Mouse (Mus musculus) ES-E14 (cell line): Measurements from ENCODE around the gene Disp3. TPM values are rescaled to one million over a fixed set of nuclear protein-coding genes. Genes with fewer than 3 reads are reported as not detected.

Experiments used
- DNase-seq: peaks from one replicate; pipeline ENCODE4 v3.0.0-alpha.2; 2013; ENCODE audit warnings: low read depth, low spot score
- H3K27ac ChIP-seq: 2 replicates; pipeline ENCODE4 v1.5.1; 2012; ENCODE audit warnings: low read depth, mild to moderate bottlenecking, low read length, moderate library complexity, mixed read lengths; ENCODE audit not compliant: poor library complexity, insufficient read depth, severe bottlenecking
- H3K36me3 ChIP-seq: 2 replicates; pipeline ENCODE4 v1.6.1; 2012; ENCODE audit warnings: mild to moderate bottlenecking, low read length, moderate library complexity, mixed read lengths; ENCODE audit not compliant: control insufficient read depth, poor library complexity, insufficient read depth, severe bottlenecking
- H3K4me1 ChIP-seq, 2 experiments: fragments of 150-350 bp in 1 of 2; sonication (generic) in 1 of 2; 2 replicates each; pipeline ENCODE4 v1.6.1; 2012; ENCODE audit warnings: low read length in 2 of 2, mild to moderate bottlenecking in 1 of 2, mixed read lengths in 1 of 2; ENCODE audit not compliant: control insufficient read depth in 2 of 2, insufficient read depth in 2 of 2, poor library complexity in 1 of 2
- H3K4me3 ChIP-seq, 2 experiments: fragments of 150-350 bp in 1 of 2; sonication (generic) in 1 of 2; 2 replicates each; pipeline ENCODE4 v1.5.1; 2012; ENCODE audit warnings: low read length in 2 of 2, low read depth in 1 of 2, mild to moderate bottlenecking in 1 of 2, mixed read lengths in 1 of 2; ENCODE audit not compliant: insufficient read depth in 1 of 2, poor library complexity in 1 of 2, severe bottlenecking in 1 of 2
- H3K9ac ChIP-seq: 2 replicates; pipeline ENCODE4 v1.6.1; 2012; ENCODE audit warnings: low read depth, mild to moderate bottlenecking, low read length, mixed read lengths; ENCODE audit not compliant: poor library complexity, insufficient read depth, severe bottlenecking
- H3K9me3 ChIP-seq: fragments of 150-350 bp; sonication (generic); 2 replicates; pipeline ENCODE4 v1.6.1; 2012; ENCODE audit warnings: low read depth, mild to moderate bottlenecking, low read length; ENCODE audit not compliant: control insufficient read depth, insufficient read depth
- CHD2 ChIP-seq: IDR thresholded peaks from 2 replicates; pipeline ENCODE4 v1.6.1; 2014; ENCODE audit warnings: mild to moderate bottlenecking, low read depth, low read length, inconsistent platforms
- HCFC1 ChIP-seq: IDR thresholded peaks from 2 replicates; pipeline ENCODE4 v1.6.1; 2012; ENCODE audit warnings: low read length, inconsistent platforms, borderline replicate concordance; ENCODE audit not compliant: insufficient read depth
- MAFK ChIP-seq: IDR thresholded peaks from 2 replicates; pipeline ENCODE4 v1.6.1; 2014; ENCODE audit warnings: mild to moderate bottlenecking, low read depth, low read length, inconsistent platforms; ENCODE audit not compliant: insufficient read depth
- ZC3H11A ChIP-seq: IDR thresholded peaks from 2 replicates; pipeline ENCODE4 v1.6.1; 2012; ENCODE audit warnings: low read depth, mild to moderate bottlenecking, inconsistent platforms, low read length, borderline replicate concordance
- ZNF384 ChIP-seq: IDR thresholded peaks from 2 replicates; pipeline ENCODE4 v1.6.1; 2012; ENCODE audit warnings: low read depth, low read length, inconsistent platforms
- in situ Hi-C, 2 experiments: fragments of 600-800 bp; cut with MboI; formaldehyde crosslinking; loops; one replicate each; pipeline ENCODE4 v1.15.1; 2025; ENCODE audit warnings: low sequenced_read_pairs in 2 of 2, inconsistent platforms in 1 of 2; ENCODE audit not compliant: unreplicated experiment in 2 of 2
- total RNA-seq: library from RNA; depleted of rRNA; stranded (reverse); fragments of 300-350 nt; gene quantifications from 2 replicates; pipeline ENCODE4 v1.2.3, GENCODE M21; 2012

The Disp3 gene
- total RNA-seq, 1 experiment: 1.6 TPM

DNA sequence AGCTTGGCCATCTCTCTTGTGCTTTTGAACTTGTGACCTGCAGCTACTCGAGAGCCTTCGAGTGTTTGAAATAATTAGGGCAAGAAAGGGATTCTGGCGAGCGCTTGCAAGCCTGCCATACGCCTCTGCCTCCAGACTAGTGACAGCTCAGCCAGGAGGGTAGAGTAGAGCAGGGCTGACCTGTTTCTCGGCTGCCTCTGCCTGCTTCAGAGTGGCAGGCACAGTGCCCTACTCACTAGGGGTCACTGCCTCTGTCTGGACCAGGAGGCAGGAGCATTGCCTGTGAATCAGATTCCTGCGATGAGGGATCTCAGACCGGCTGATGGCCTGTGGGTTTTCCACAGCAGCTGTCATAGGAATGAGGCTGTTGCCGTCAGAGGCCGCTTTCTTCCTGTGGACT lies 55.1 kb downstream of the Disp3 start:
- Histone ChIP-seq H3K27ac (no peak overlapping the region), H3K9ac (no peak overlapping the region)
- DNase-seq: no peak

DNA sequence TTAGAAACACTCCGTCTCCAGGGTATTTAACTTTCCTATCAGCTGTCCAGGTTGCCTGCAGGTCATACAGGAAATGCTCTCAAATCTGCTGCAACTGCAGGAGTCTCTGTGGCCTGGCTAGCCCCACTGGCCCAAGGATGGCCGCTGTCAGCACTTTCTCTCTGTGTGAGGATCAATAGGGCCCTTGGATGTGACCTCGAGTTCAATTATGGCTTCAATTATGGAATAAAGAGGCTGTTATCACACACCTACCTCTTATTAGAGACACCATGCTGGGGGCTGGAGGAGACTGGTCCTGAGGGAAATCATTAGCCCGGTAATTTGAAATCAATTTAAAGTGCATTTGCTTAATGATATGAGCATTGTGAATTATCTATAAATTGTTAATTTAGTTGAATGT lies 55.6 kb downstream of the Disp3 start:
- H3K4me3 ChIP-seq: no peak overlapping the region
- H3K36me3 ChIP-seq: no peaks in the 10 kb centered on the region
- no peaks in the 10 kb centered on the region for H3K9me3 ChIP-seq
- no peak overlapping the region for H3K27ac ChIP-seq
- no peaks in the 10 kb centered on the region for H3K4me1 ChIP-seq
- DNase-seq: no peak
- no peak overlapping the region for H3K9ac ChIP-seq
- in situ Hi-C loops: no loop called here
- TF ChIP-seq ZC3H11A: no peak
- no peak for TF ChIP-seq MAFK
- no peak for TF ChIP-seq CHD2
- TF ChIP-seq ZNF384: no peak
- no peak for TF ChIP-seq HCFC1

More for the DNA sequence above, 55.1 kb downstream of the Disp3 start:
- no peaks in the 10 kb centered on the region for H3K4me1 ChIP-seq
- no peaks in the 10 kb centered on the region for H3K9me3 ChIP-seq
- in situ Hi-C loops: no loop called here
- no peaks in the 10 kb centered on the region for H3K36me3 ChIP-seq
- H3K4me3 ChIP-seq: no peak overlapping the region
- TF ChIP-seq HCFC1 (no peak), ZC3H11A (no peak), CHD2 (no peak), MAFK (no peak), ZNF384 (no peak)

DNA sequence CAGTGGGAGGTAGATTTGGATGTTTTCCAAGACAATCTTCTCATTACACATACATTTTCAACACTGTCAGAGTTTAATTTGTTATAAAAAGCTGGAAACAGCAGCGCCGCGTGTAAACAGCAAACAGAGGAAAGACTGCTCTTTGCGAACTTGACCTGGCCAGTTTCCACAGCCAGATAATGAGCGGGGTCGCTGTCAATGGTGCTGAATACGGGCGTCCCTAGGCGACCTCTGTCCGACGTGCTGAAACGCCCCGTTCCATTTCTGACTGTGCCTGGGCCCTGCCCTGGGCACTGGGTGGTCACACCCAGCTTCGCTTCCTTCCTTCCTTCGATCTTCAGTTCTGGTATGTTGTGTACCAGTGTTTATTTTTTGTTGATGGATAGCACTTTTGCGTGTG lies 58.1 kb downstream of the Disp3 start:
- in situ Hi-C loops: no loop called here
- no peak for TF ChIP-seq MAFK
- TF ChIP-seq ZNF384: no peak
- no peak for TF ChIP-seq HCFC1
- TF ChIP-seq ZC3H11A: no peak
- no peak for TF ChIP-seq CHD2
- Histone ChIP-seq H3K4me1 (no peaks in the 10 kb centered on the region), H3K36me3 (no peaks in the 10 kb centered on the region), H3K4me3 (no peak overlapping the region), H3K9ac (no peak overlapping the region), H3K27ac (no peak overlapping the region), H3K9me3 (no peaks in the 10 kb centered on the region)
- DNase-seq: peak; percentile 60

DNA sequence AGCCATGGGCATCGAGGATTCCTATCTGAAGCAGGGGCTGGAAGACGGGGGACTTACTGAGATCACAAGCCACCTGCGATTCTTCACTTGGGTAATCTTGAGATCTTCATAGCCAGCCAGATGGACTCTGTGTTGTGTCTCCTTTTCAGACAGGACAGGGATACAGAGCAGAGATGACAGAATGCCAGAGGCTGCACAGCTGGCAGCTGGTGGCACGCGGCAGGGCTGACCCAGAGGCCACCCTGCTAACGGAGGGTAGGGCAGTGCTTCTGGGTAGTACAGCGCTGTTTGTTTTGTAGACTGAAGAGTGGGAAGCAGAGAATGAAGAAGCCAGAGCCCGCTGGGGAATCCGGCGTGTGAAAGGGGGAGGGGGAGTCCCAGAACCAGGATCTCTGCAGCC lies 64.8 kb downstream of the Disp3 start:
- Histone ChIP-seq H3K4me1 (no peaks in the 10 kb centered on the region), H3K36me3 (no peaks in the 10 kb centered on the region), H3K9ac (no peak overlapping the region), H3K9me3 (no peaks in the 10 kb centered on the region), H3K4me3 (no peak overlapping the region), H3K27ac (no peak overlapping the region)
- TF ChIP-seq ZC3H11A (no peak), ZNF384 (no peak), CHD2 (no peak), MAFK (no peak), HCFC1 (no peak)
- DNase-seq: no peak
- in situ Hi-C loops: no loop called here

DNA sequence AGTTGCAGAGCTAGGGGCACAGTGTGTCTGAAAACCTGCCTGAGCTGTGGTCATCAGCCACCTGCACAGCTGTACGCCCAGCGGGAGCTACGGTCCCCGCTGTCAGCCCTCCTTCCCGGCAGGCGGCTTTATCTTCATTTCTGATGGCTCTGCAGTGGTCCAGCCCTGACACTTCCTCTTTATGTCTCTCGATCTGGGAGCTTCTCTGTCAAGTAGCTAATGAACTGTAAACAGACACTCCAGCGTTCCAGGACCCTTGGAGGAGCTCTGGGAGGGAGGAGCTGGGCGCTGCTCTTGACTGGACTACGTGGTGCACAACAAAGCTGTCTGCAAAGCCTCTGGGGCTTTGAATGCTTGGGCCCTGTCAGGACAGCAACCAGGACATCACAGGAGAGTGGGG lies 67.1 kb downstream of the Disp3 start:
- TF ChIP-seq CHD2 (no peak), HCFC1 (no peak), ZC3H11A (no peak), MAFK (no peak), ZNF384 (no peak)
- Histone ChIP-seq H3K4me1 (no peaks in the 10 kb centered on the region), H3K4me3 (no peak overlapping the region), H3K36me3 (no peaks in the 10 kb centered on the region), H3K9me3 (no peaks in the 10 kb centered on the region), H3K27ac (no peak overlapping the region), H3K9ac (no peak overlapping the region)
- DNase-seq: no peak
- in situ Hi-C loops: no loop called here
